13 mouse cellular contexts compared by ENCODE assay signal in genomic region chr9:98842117-98842516, GRCm38 (mm10). TPM values are rescaled to one million over a fixed set of nuclear protein-coding genes. Genes with fewer than 3 reads are reported as not detected.
DNase-seq lines count a peak whose midpoint lies in the region; ATAC-seq and TF ChIP-seq lines count a peak whose summit lies in the region.
"Had no signal": no experiment of that assay in that cellular context is flagged by ENCODE, and none has a peak within 500 bp of the region (broad histone marks: within the 10 kb centered on the region; RNA-seq: fewer than 3 reads in every experiment).

TSS of gene Prr23a1 (plus strand) at chr9:98842503.

- no peak for ATAC-seq in heart, embryonic 16.5 days (replicated peaks; ENCODE audit: extremely low read depth, insufficient read depth, low FRiP score)
- ATAC-seq in hindbrain, embryonic 11.5 days (ENCODE audit: low FRiP score): no peak
- no peak; the same call in 1 of the 2 replicates for ATAC-seq in midbrain, postnatal 0 days (ENCODE audit: low FRiP score)

- DNase-seq in heart, adult 11 months: no peak
- DNase-seq in ZHBTc4 (ENCODE audit: low read depth, low spot score): peak; percentile 86
- peak; percentile 3 for DNase-seq in hindbrain, embryonic 11.5 days (ENCODE audit: low spot score)
- DNase-seq in midbrain, postnatal 0 days (ENCODE audit: low spot score): peak; percentile 15
- no peak for DNase-seq in gastrocnemius, postnatal 14 days
- DNase-seq in embryo, embryonic 11 days: no peak
- no peak for DNase-seq in gastrocnemius, adult 2 months
- DNase-seq: cerebellum, adult 11 months; layer of hippocampus, adult 9-11 months; right cerebral cortex, postnatal 25 days; thymus, postnatal 14 days had no signal

- no peaks in the 10 kb centered on the region for H3K9me3 ChIP-seq in heart, embryonic 16.5 days (replicated peaks; ENCODE audit: control insufficient read depth, low read length)
- no peaks in the 10 kb centered on the region for H3K9me3 ChIP-seq in hindbrain, embryonic 11.5 days (ENCODE audit: control insufficient read depth, low read length)
- peaks cover 8% of the 10 kb centered on the region; the same call in 1 of the 2 replicates for H3K9me3 ChIP-seq in midbrain, postnatal 0 days (ENCODE audit: low read length)

- 0 out of 2 replicates have a peak, but pooled peaks cover 2% of the 10 kb centered on the region for H3K27me3 ChIP-seq in heart, embryonic 16.5 days (ENCODE audit: control insufficient read depth, insufficient read depth, low read length)
- H3K27me3 ChIP-seq in hindbrain, embryonic 11.5 days (ENCODE audit: control insufficient read depth, insufficient read depth, low read length): no peaks in the 10 kb centered on the region
- H3K27me3 ChIP-seq in midbrain, postnatal 0 days (ENCODE audit: insufficient read depth, low read length): no peaks in the 10 kb centered on the region

- H3K27ac ChIP-seq in heart, embryonic 16.5 days (ENCODE audit: low read length): no peak within 1 kb of the TSS
- no peak within 1 kb of the TSS for H3K27ac ChIP-seq in hindbrain, embryonic 11.5 days (ENCODE audit: low read depth, low read length)
- H3K27ac ChIP-seq in midbrain, postnatal 0 days (ENCODE audit: low read depth, low read length): no peak within 1 kb of the TSS
- H3K27ac ChIP-seq in gastrocnemius, adult 2 months: no peak within 1 kb of the TSS
- H3K27ac ChIP-seq: liver, embryonic 14.5 days had no signal

- no peak for TF ChIP-seq CTCF in midbrain, postnatal 0 days (IDR thresholded peaks at IDR 0.05)
- no peak for TF ChIP-seq CTCF in gastrocnemius, adult 2 months (IDR thresholded peaks at IDR 0.05)

- peak within 1 kb of the TSS; percentile 37; the same call in 1 of the 2 replicates for H3K4me2 ChIP-seq in heart, embryonic 16.5 days (ENCODE audit: low read depth, low read length)
- H3K4me2 ChIP-seq in hindbrain, embryonic 11.5 days (replicated peaks; ENCODE audit: low read depth, low read length): 0 out of 2 replicates have a peak within 1 kb of the TSS, but pooled peaks have one; percentile 5
- no peak within 1 kb of the TSS for H3K4me2 ChIP-seq in midbrain, postnatal 0 days (ENCODE audit: low read depth, low read length, poor library complexity, severe bottlenecking)

- 52% methylated on average over 22 of the region's 22 CpGs for WGBS in heart, embryonic 16.5 days
- WGBS in hindbrain, embryonic 11.5 days: 57% methylated on average over 22 of the region's 22 CpGs
- WGBS in midbrain, postnatal 0 days: 64% methylated on average over 22 of the region's 22 CpGs

- H3K4me3 ChIP-seq in heart, embryonic 16.5 days (ENCODE audit: low read length): no peak within 1 kb of the TSS
- H3K4me3 ChIP-seq in hindbrain, embryonic 11.5 days (ENCODE audit: low read depth, low read length): no peak within 1 kb of the TSS
- no peak within 1 kb of the TSS for H3K4me3 ChIP-seq in midbrain, postnatal 0 days (ENCODE audit: low read depth, low read length)
- no peak within 1 kb of the TSS for H3K4me3 ChIP-seq in gastrocnemius, adult 2 months

- intact Hi-C loops in gastrocnemius, postnatal 14 days (cut with DNase I; ENCODE audit: low total_unique reads): no loop called here
- intact Hi-C loops in gastrocnemius, adult 2 months (cut with DNase I): no loop called here

- H3K36me3 ChIP-seq in heart, embryonic 16.5 days (ENCODE audit: control insufficient read depth, insufficient read depth): no peaks in the 10 kb centered on the region
- no peaks in the 10 kb centered on the region for H3K36me3 ChIP-seq in hindbrain, embryonic 11.5 days (ENCODE audit: control insufficient read depth, insufficient read depth, low read length)
- no peaks in the 10 kb centered on the region for H3K36me3 ChIP-seq in midbrain, postnatal 0 days (ENCODE audit: insufficient read depth, low read length)

- no peak within 1 kb of the TSS for H3K9ac ChIP-seq in heart, embryonic 16.5 days (ENCODE audit: low read length)
- no peak within 1 kb of the TSS for H3K9ac ChIP-seq in hindbrain, embryonic 11.5 days (ENCODE audit: low read depth, low read length)
- H3K9ac ChIP-seq in midbrain, postnatal 0 days (replicated peaks; ENCODE audit: low read length, poor library complexity, severe bottlenecking): no peak within 1 kb of the TSS
- H3K9ac ChIP-seq: liver, embryonic 14.5 days had no signal

- no peaks in the 10 kb centered on the region for H3K4me1 ChIP-seq in heart, embryonic 16.5 days (ENCODE audit: control insufficient read depth, insufficient read depth, low read length)
- no peaks in the 10 kb centered on the region for H3K4me1 ChIP-seq in hindbrain, embryonic 11.5 days (replicated peaks; ENCODE audit: control insufficient read depth, insufficient read depth, low read length)
- no peaks in the 10 kb centered on the region for H3K4me1 ChIP-seq in midbrain, postnatal 0 days (ENCODE audit: insufficient read depth, low read length)

RNA-seq across cellular contexts. Expression of gene Prr23a1, which starts in this region (rescaled TPM):
- polyA plus RNA-seq in heart, embryonic 16.5 days (2015; fragmentation: Nextera tagmentation; extraction: Ambion mirVana): not detected in 2 replicates
- polyA plus RNA-seq in hindbrain, embryonic 11.5 days (2014; fragmentation: Nextera tagmentation; extraction: Ambion mirVana): not detected in 2 replicates
- not detected in 2 replicates for total RNA-seq in midbrain, postnatal 0 days (2014; rRNA removed)
- not detected in 2 replicates for polyA plus RNA-seq in midbrain, postnatal 0 days (2015; fragmentation: Nextera tagmentation; extraction: Ambion mirVana)
- total RNA-seq in gastrocnemius, postnatal 14 days (2021): not detected
- total RNA-seq in gastrocnemius, adult 2 months (2021): not detected
- polyA plus RNA-seq: liver, embryonic 14.5 days had no signal

Comparison
In these comparisons a context has a peak if more than half of its experiments do, and no peak if none do; other contexts are left out.
1. Peak in DNase-seq and H3K4me2 ChIP-seq in hindbrain, embryonic 11.5 days; RNA of the gene not detected or under 1 TPM.
2. Peak in DNase-seq in midbrain, postnatal 0 days; RNA of the gene not detected or under 1 TPM.